Mouse (Mus musculus) MEL (cell line): Measurements from ENCODE around the gene Lipt2. TPM values are rescaled to one million over a fixed set of nuclear protein-coding genes. Genes with fewer than 3 reads are reported as not detected.

Source experiments
- DNase-seq: peaks from one replicate; pipeline ENCODE4 v3.0.0; 2011; ENCODE audit warnings: low read depth, low spot score
- H3K27ac ChIP-seq: 2 replicates; pipeline ENCODE4 v1.5.1; 2012; ENCODE audit warnings: low read depth, mild to moderate bottlenecking, control low read depth, low read length, moderate library complexity; ENCODE audit not compliant: control insufficient read depth
- H3K27me3 ChIP-seq, 2 experiments: fragments of 150-350 bp in 1 of 2; sonication (generic) in 1 of 2; 2 replicates each; pipeline ENCODE4 v1.6.1; 2012; ENCODE audit warnings: low read length in 2 of 2, mild to moderate bottlenecking in 2 of 2, improper control_type of control experiment in 1 of 2, moderate library complexity in 1 of 2; ENCODE audit not compliant: insufficient read depth in 2 of 2, control insufficient read depth in 1 of 2
- H3K36me3 ChIP-seq, 2 experiments: 2 replicates each; pipeline ENCODE4 v1.6.1; 2012 to 2014; ENCODE audit warnings: low read length in 2 of 2, improper control_type of control experiment in 1 of 2, inconsistent platforms in 1 of 2, mild to moderate bottlenecking in 1 of 2; ENCODE audit not compliant: insufficient read depth in 2 of 2, control insufficient read depth in 1 of 2
- H3K4me1 ChIP-seq, 2 experiments: fragments of 150-350 bp in 1 of 2; sonication (generic) in 1 of 2; 2 replicates each; pipeline ENCODE4 v1.6.1; 2012; ENCODE audit warnings: low read length in 2 of 2, improper control_type of control experiment in 1 of 2, mild to moderate bottlenecking in 1 of 2; ENCODE audit not compliant: insufficient read depth in 2 of 2, control insufficient read depth in 1 of 2
- H3K4me3 ChIP-seq, 2 experiments: fragments of 150-350 bp in 1 of 2; sonication (generic) in 1 of 2; 2 replicates each; pipeline ENCODE4 v1.5.1; 2012; ENCODE audit warnings: low read depth in 2 of 2, low read length in 2 of 2, mild to moderate bottlenecking in 2 of 2, moderate library complexity in 2 of 2, control low read depth in 1 of 2, improper control_type of control experiment in 1 of 2; ENCODE audit not compliant: control insufficient read depth in 1 of 2, insufficient read depth in 1 of 2
- H3K79me2 ChIP-seq: 2 replicates; pipeline ENCODE4 v1.6.1; 2012; ENCODE audit warnings: mild to moderate bottlenecking, low read length, moderate library complexity; ENCODE audit not compliant: control insufficient read depth, poor library complexity, insufficient read depth
- H3K9ac ChIP-seq: 2 replicates; pipeline ENCODE4 v1.6.1; 2012; ENCODE audit warnings: low read depth, mild to moderate bottlenecking, control low read depth, low read length, moderate library complexity; ENCODE audit not compliant: control insufficient read depth, poor library complexity, severe bottlenecking
- H3K9me3 ChIP-seq: fragments of 150-350 bp; sonication (generic); replicated peaks from 2 replicates; pipeline ENCODE4 v1.6.1; 2012; ENCODE audit warnings: mild to moderate bottlenecking, low read length, improper control_type of control experiment, moderate library complexity; ENCODE audit not compliant: insufficient read depth
- CHD2 ChIP-seq: IDR thresholded peaks from 2 replicates; pipeline ENCODE4 v1.6.1; 2011; ENCODE audit warnings: low read length, improper control_type of control experiment
- ELF1 ChIP-seq: IDR thresholded peaks from 2 replicates; pipeline ENCODE4 v1.6.1; 2014; ENCODE audit warnings: low read depth, mild to moderate bottlenecking, inconsistent platforms, low read length, improper control_type of control experiment, moderate library complexity
- EP300 ChIP-seq, 2 experiments: IDR thresholded peaks; 2 replicates each; pipeline ENCODE4 v1.6.1; 2011; ENCODE audit warnings: improper control_type of control experiment in 2 of 2, low read length in 2 of 2, low read depth in 1 of 2, mild to moderate bottlenecking in 1 of 2
- ETS1 ChIP-seq: IDR thresholded peaks from 2 replicates; pipeline ENCODE4 v1.6.1; 2012; ENCODE audit warnings: low read depth, mild to moderate bottlenecking, inconsistent platforms, low read length, improper control_type of control experiment, moderate library complexity
- GABPA ChIP-seq: IDR thresholded peaks from 2 replicates; pipeline ENCODE4 v1.6.1; 2012; ENCODE audit warnings: low read depth, mild to moderate bottlenecking, inconsistent platforms, low read length, improper control_type of control experiment, moderate library complexity
- GATA1 ChIP-seq: IDR thresholded peaks from 2 replicates; pipeline ENCODE4 v1.6.1; 2011; ENCODE audit warnings: low read depth, low read length, improper control_type of control experiment
- HCFC1 ChIP-seq: IDR thresholded peaks from 2 replicates; pipeline ENCODE4 v1.6.1; 2012; ENCODE audit warnings: low read depth, mild to moderate bottlenecking, inconsistent platforms, low read length, improper control_type of control experiment, moderate library complexity
- JUND ChIP-seq: IDR thresholded peaks from 2 replicates; pipeline ENCODE4 v1.6.1; 2011; ENCODE audit warnings: low read depth, mild to moderate bottlenecking, improper control_type of control experiment, low read length
- MAFK ChIP-seq: IDR thresholded peaks from 2 replicates; pipeline ENCODE4 v1.6.1; 2011; ENCODE audit warnings: low read depth, mild to moderate bottlenecking, low read length, improper control_type of control experiment, borderline replicate concordance
- MAX ChIP-seq: IDR thresholded peaks from 2 replicates; pipeline ENCODE4 v1.6.1; 2011; ENCODE audit warnings: low read length, improper control_type of control experiment
- MXI1 ChIP-seq: IDR thresholded peaks from 2 replicates; pipeline ENCODE4 v1.6.1; 2011; ENCODE audit warnings: mild to moderate bottlenecking, low read depth, low read length, improper control_type of control experiment
- MYB ChIP-seq: IDR thresholded peaks from 2 replicates; pipeline ENCODE4 v1.6.1; 2011; ENCODE audit warnings: mild to moderate bottlenecking, low read depth, low read length, improper control_type of control experiment
- MYC ChIP-seq: IDR thresholded peaks from 2 replicates; pipeline ENCODE4 v1.6.1; 2011; ENCODE audit warnings: low read depth, mild to moderate bottlenecking, low read length, improper control_type of control experiment, moderate library complexity
- POLR2A ChIP-seq, 2 experiments: IDR thresholded peaks; 2 replicates each; pipeline ENCODE4 v1.6.1; 2011 to 2012; ENCODE audit warnings: low read length in 2 of 2, mild to moderate bottlenecking in 2 of 2, control low read depth in 1 of 2, improper control_type of control experiment in 1 of 2, low read depth in 1 of 2, moderate library complexity in 1 of 2; ENCODE audit not compliant: control insufficient read depth in 1 of 2, insufficient read depth in 1 of 2, poor library complexity in 1 of 2
- POLR2AphosphoS2 ChIP-seq: IDR thresholded peaks from 2 replicates; pipeline ENCODE4 v1.6.1; 2011; ENCODE audit warnings: low read length, improper control_type of control experiment
- SIN3A ChIP-seq: IDR thresholded peaks from 2 replicates; pipeline ENCODE4 v1.6.1; 2012; ENCODE audit warnings: low read length, improper control_type of control experiment, inconsistent platforms
- TAL1 ChIP-seq: IDR thresholded peaks from 2 replicates; pipeline ENCODE4 v1.6.1; 2012; ENCODE audit warnings: mild to moderate bottlenecking, inconsistent platforms, low read length, moderate library complexity, mixed read lengths
- TBP ChIP-seq: IDR thresholded peaks from 2 replicates; pipeline ENCODE4 v1.8.0; 2011; ENCODE audit warnings: low read depth, low read length, improper control_type of control experiment
- TCF12 ChIP-seq: IDR thresholded peaks from 2 replicates; pipeline ENCODE4 v1.6.1; 2014; ENCODE audit warnings: low read depth, mild to moderate bottlenecking, inconsistent platforms, low read length, improper control_type of control experiment, moderate library complexity
- USF1 ChIP-seq: IDR thresholded peaks from 2 replicates; pipeline ENCODE4 v1.6.1; 2014; ENCODE audit warnings: low read depth, mild to moderate bottlenecking, inconsistent platforms, low read length, improper control_type of control experiment, moderate library complexity
- ZC3H11A ChIP-seq: IDR thresholded peaks from 2 replicates; pipeline ENCODE4 v1.6.1; 2012; ENCODE audit warnings: low read depth, mild to moderate bottlenecking, inconsistent platforms, low read length, improper control_type of control experiment
- ZNF384 ChIP-seq: IDR thresholded peaks from 2 replicates; pipeline ENCODE4 v1.6.1; 2012; ENCODE audit warnings: low read depth, mild to moderate bottlenecking, inconsistent platforms, low read length, improper control_type of control experiment
- polyA plus RNA-seq, 2 experiments: library from polyadenylated mRNA; stranded (reverse) in 1 of 2; unstranded in 1 of 2; fragments of >175 nt in 1 of 2; fragments of >200 nt in 1 of 2; gene quantifications; 2 replicates each; pipeline versions ENCODE4 v1.2.1 to v1.2.4; 2012; ENCODE audit warnings: low replicate concordance in 2 of 2, low read depth in 1 of 2; ENCODE audit not compliant: insufficient read length in 2 of 2, insufficient read depth in 1 of 2, missing spikeins in 1 of 2
- total RNA-seq: library from RNA; depleted of rRNA; stranded (reverse); fragments of 300-350 nt; gene quantifications from 2 replicates; pipeline ENCODE4 v1.2.3, GENCODE M21; 2012

Gene Lipt2
- total and polyA plus RNA-seq, 3 experiments = 8.1 to 10.3 TPM; not detected in 1

GRCm38 (mm10) chr7:100168654-100169053 is 9.6 kb downstream of the Lipt2 start:
- no peaks in the 10 kb centered on the region for H3K79me2 ChIP-seq
- DNase-seq = no peak
- TF ChIP-seq ELF1 (no peak), USF1 (no peak), ZNF384 (no peak)
- H3K4me1 ChIP-seq = no peaks in the 10 kb centered on the region
- no peaks in the 10 kb centered on the region for H3K27me3 ChIP-seq
- no peak overlapping the region for H3K27ac ChIP-seq
- no peak overlapping the region for H3K4me3 ChIP-seq
- H3K36me3 ChIP-seq = no peaks in the 10 kb centered on the region
- no peak overlapping the region for H3K9ac ChIP-seq
- no peaks in the 10 kb centered on the region for H3K9me3 ChIP-seq

- TF ChIP-seq MAFK = no peak
- no peak for TF ChIP-seq TBP
- no peak for TF ChIP-seq CHD2
- TF ChIP-seq TAL1 = no peak
- no peaks in the 10 kb centered on the region for H3K9me3 ChIP-seq
- no peaks in the 10 kb centered on the region for H3K27me3 ChIP-seq
- H3K9ac ChIP-seq = no peak overlapping the region
- H3K79me2 ChIP-seq = no peaks in the 10 kb centered on the region
- no peak overlapping the region for H3K27ac ChIP-seq
- H3K36me3 ChIP-seq = peaks cover 0 to 5% of the 10 kb centered on the region in 2 experiments; a peak in 2 of 4 replicates
- no peak overlapping the region for H3K4me3 ChIP-seq
- no peak for DNase-seq
- H3K4me1 ChIP-seq = peaks cover 0 to 5% of the 10 kb centered on the region in 2 experiments; a peak in 3 of 4 replicates
These were observed 11.7 kb downstream of the Lipt2 start for GRCm38 (mm10) chr7:100170756-100171155.

- Histone ChIP-seq H3K27me3 (no peaks in the 10 kb centered on the region), H3K4me3 (peak within 1 kb of the TSS; percentile 4 to 55), H3K4me1 (peaks cover 23 to 51% of the 10 kb centered on the region in 2 experiments), H3K9me3 (no peaks in the 10 kb centered on the region), H3K9ac (peak within 1 kb of the TSS; percentile 1; the same call in 1 of the 2 replicates), H3K79me2 (no peaks in the 10 kb centered on the region), H3K36me3 (peaks cover 0 to 41% of the 10 kb centered on the region in 2 experiments; a peak in 2 of 4 replicates), H3K27ac (no peak within 1 kb of the TSS; the same call in 1 of the 2 replicates)
- TF ChIP-seq HCFC1 = 0 out of 2 replicates have a peak, but pooled peaks have one; percentile 33
- TF ChIP-seq ETS1 = peak; percentile 32; the same call in 1 of the 2 replicates
- TF ChIP-seq TCF12 = peak; percentile 44; the same call in 1 of the 2 replicates
- TF ChIP-seq GATA1 = peak; percentile 63
- 0 out of 2 replicates have a peak, but pooled peaks have one; percentile 18 for TF ChIP-seq SIN3A
- TF ChIP-seq ZNF384 = no peak
- TF ChIP-seq POLR2A (IDR thresholded peaks at IDR 0.05; ENCODE audit: control insufficient read depth in 1 of 2, insufficient read depth in 1 of 2, low read depth in 1 of 2, low read length in 2 of 2, poor library complexity in 1 of 2) = peak in 1 of 2 experiments; percentile 28; a peak in 1 of 4 replicates
- TF ChIP-seq POLR2AphosphoS2 = no peak
- peak; percentile 88 for TF ChIP-seq MYB
- no peak for TF ChIP-seq ZC3H11A
- TF ChIP-seq JUND = 0 out of 2 replicates have a peak, but pooled peaks have one; percentile 6
- TF ChIP-seq GABPA = no peak
- peak; percentile 61; the same call in 1 of the 2 replicates for TF ChIP-seq MAX
- TF ChIP-seq MXI1 = peak; percentile 47; the same call in 1 of the 2 replicates
- TF ChIP-seq ELF1 = 0 out of 2 replicates have a peak, but pooled peaks have one; percentile 39
- TF ChIP-seq MYC = 0 out of 2 replicates have a peak, but pooled peaks have one; percentile 49
- TF ChIP-seq EP300 (IDR thresholded peaks at IDR 0.05; ENCODE audit: low read depth in 1 of 2, low read length in 2 of 2) = peak; percentile 77 to 84
- peak; percentile 67 for DNase-seq
These were observed 17.2 kb downstream of the Lipt2 start, which contains the start of gene Kcne3 for GRCm38 (mm10) chr7:100176269-100176668. TSS of gene Kcne3 (plus strand) at chr7:100176502.
